Mouse (Mus musculus): ENCODE measurements around the gene Srrd.

Srrd gene

DNA sequence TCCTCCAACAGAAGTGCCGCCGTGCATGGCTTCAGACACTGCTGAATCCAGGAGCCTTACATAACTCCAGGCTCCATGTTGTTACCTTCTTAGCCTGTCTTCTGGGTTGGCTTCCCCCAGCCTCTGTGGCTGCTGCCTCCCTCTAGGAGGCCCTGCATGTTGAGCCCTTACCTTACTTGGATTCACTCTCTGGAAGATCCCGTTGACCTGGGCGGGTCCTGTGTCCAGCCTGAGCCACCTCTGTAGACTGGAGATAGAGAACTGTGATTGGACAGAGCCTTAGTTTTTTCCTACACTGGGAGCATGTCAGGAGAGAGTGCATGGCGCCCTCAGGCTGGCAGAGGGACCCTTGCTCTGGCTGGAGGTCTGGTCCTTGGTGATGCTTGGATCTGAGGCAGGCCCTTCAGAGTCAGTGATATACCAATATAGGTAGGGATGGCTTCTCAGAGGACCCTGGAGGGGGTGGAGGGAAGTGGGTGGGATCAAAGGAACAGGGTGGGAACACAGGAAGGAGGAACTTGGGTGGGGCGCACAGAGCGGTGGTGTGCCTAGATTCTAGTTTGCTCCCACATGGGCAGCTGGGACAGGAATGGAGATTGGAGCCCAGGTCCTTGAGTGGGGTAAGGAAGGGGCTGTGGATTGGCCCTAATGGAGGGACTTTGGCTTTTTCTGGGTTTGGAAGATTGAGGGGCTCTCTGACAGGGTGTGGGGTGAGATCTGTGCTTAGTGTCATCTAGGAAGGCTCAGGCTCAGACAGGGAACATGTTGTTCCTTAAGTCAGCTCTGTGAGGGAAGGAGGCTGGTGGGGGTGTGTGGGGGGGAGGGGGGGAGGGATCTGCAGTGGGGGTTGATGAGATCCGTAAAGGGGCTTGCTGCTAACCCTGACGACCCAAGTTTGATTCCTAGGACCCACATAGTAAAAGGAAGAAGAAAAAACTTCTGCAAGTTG, 54.4 kb downstream of the Srrd start:
- no peak for DNase-seq (ENCODE audit: low spot score)

DNA sequence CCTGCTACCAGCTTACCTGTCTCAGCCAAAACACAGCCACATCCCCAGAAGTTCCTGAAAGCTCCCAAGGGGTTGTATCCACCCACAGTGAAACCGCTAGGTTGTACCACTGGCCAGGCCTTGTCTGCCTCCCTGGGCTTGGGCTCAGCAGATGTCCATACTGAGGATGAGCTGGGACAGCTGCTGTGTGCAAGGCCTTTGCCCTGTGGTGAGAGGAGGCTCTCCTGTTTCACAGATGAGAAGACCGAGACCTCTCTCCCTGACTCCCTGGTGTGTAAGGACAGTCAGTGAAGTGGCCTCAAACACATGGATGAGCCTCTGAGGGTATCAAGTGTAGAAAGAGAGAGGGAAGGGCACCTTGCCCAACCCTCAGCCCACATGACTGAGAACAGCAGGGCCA, 55.2 kb downstream of the Srrd start:
- no peak for DNase-seq (ENCODE audit: low spot score)

All from c-Kit-positive CD71-positive TER-119-positive erythroid progenitor cells, embryonic 14.5 days (primary cell).